Mouse (Mus musculus): ENCODE measurements at regions not wholly inside any gene's neighbourhood (a gene's known extent, or its start where the extent isn't known, plus 50 kb on each side); places are given as distances from the start of the nearest gene placed in this dataset.
A peak's percentile ranks its signal among the peaks of the same experiment; 100 is the strongest.

- no peak for DNase-seq
Observed at GRCm38 (mm10) chr8:89634864-89635263, 590.9 kb upstream of the Sall1 start.

DNA sequence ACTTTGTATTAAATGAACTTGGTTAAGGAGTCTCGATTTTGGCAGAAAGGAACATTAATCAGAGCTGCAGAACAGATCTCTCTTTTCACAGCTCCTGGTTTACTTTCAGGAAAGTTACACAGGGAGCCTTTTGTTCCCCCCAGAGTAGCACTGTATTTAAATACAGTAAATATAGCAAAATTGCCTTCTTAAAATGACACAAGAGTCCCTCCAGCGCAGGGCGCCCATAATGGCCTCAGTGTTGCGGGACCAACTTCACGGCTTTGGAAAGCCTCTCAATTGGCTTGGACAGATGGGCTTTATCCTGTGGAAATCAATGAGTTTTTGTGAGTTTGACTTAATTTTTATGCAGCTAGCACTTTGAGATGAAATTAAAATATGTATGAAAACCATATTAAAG, 588.3 kb upstream of the Sall1 start:
- no peak for DNase-seq

- DNase-seq, result no peak
Observed at GRCm38 (mm10) chr8:89630540-89630939, 586.6 kb upstream of the Sall1 start.

GRCm38 (mm10) chr8:89618089-89618488, 574.1 kb upstream of the Sall1 start:
- DNase-seq, result no peak

GRCm38 (mm10) chr8:89615863-89616558, 572.0 kb upstream of the Sall1 start:
- no peak for DNase-seq

GRCm38 (mm10) chr8:89609074-89609473, 565.1 kb upstream of the Sall1 start:
- no peak for DNase-seq

DNA sequence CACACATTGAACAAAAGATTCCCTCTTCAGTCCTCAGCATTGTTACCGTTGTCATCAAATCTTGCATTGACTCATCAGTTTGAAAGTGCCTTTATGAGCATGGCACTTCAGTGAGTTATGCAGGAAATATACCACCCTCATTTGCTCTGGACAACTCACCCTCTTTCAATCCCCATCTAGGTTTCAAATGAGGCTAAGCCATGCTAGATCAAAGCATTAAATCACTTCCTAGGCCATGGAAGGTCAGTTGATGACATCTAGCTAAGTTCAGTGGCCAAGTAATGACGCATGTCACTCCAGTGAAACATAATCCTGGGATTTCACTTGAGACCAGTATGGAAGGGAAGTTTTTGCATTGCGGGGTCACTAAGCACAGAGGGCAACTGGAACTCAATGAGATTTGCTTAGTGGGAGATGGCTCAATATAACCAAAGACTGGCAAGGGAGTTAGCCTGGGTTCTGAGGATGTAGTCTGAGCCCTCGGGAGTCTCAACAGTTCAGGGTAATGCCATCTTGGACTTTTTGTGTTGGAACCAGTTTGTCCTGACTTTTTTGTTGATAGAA, 562.0 kb upstream of the Sall1 start:
- no peak for DNase-seq

- DNase-seq, result no peak
Observed at GRCm38 (mm10) chr8:89604461-89604860, 560.5 kb upstream of the Sall1 start.

GRCm38 (mm10) chr8:89596380-89596779, 552.4 kb upstream of the Sall1 start:
- no peak for DNase-seq

- DNase-seq, result no peak
Observed at GRCm38 (mm10) chr8:89583091-89583490, 539.1 kb upstream of the Sall1 start.

- no peak for DNase-seq
Observed at GRCm38 (mm10) chr8:89582566-89582965, 538.6 kb upstream of the Sall1 start.

DNA sequence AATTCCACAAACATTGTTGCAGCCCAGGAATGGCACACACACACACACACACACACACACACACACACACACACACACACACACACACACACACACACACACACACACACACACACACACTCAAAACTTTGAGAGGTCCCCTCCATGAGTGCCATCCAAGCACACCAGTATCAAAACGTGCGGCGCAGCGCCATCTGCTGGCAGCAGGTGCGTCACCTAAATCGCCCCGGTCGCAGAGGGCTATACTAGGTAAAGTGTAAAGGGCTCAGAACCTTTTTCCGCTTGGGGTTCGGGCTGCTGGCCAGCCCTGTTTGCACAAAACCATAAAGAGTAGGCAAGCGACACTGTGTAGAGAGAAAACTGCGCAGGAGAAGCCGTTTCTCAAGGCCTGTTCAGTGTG, 527.9 kb upstream of the Sall1 start:
- DNase-seq, result peak; percentile 90 to 94

GRCm38 (mm10) chr8:89570639-89571325, 526.8 kb upstream of the Sall1 start:
- no peak for DNase-seq

GRCm38 (mm10) chr8:89569406-89569805, 525.4 kb upstream of the Sall1 start:
- peak; percentile 7 to 19 for DNase-seq

GRCm38 (mm10) chr8:89568641-89569040, 524.7 kb upstream of the Sall1 start:
- DNase-seq, result no peak

DNA sequence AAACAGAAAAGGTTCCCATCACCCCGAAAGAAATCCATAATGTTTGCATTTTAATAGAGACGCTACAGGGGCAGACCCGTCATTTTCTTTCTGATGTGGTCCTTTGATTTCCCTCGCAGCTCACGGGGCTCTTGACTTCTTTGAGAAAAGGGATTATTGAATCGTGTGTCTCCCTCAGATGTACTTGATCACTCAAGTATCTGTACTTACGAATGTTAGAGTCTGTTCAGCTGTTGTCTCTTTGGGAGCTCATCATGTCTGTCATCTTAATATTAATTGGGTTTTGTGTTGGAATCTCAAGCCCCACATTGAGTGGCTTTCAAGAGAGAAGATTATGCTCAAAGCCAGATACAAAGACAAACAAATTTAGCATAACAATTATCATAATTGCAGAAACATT, 523.0 kb upstream of the Sall1 start:
- no peak for DNase-seq

DNA sequence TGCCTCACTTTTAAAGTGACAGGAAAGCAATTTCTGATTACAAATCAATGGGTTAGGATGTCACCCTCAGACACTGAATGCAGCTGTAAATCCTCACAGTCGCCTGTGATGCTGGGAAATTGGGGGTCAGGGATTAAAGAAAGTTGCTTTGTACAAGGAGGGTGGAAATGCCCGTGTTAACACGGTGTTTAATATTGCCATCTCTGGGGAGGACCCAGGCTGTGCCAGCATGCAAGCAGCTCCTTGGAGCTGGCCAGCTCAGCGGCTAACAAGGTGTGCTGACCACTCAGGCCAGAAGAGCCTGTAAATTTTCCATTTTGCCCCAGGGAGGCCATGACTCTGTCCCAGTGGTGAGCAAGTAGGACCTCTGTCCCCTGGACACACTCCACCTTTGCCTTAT, 522.5 kb upstream of the Sall1 start:
- no peak for DNase-seq

- no peak for DNase-seq
Observed at GRCm38 (mm10) chr8:89565147-89565826, 521.3 kb upstream of the Sall1 start.

DNA sequence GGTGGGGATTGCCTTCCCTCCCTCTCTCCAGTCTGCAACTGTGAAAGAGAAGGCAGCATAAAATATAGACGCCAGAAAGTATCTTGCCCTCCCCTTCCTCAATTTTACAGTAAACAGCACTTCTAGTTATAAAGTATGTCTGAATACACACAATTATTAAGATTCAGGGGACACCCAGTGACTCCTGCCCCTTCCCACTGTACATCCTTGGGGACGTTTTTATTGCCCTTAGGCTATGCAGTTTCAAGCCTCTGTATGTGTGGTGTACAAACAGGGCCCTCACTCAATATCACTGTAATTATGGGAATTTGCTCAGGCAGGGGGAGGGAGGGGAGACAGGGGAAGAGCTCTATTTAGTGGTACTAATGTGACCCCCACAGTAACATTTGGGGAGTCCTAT, 519.6 kb upstream of the Sall1 start:
- no peak for DNase-seq

DNA sequence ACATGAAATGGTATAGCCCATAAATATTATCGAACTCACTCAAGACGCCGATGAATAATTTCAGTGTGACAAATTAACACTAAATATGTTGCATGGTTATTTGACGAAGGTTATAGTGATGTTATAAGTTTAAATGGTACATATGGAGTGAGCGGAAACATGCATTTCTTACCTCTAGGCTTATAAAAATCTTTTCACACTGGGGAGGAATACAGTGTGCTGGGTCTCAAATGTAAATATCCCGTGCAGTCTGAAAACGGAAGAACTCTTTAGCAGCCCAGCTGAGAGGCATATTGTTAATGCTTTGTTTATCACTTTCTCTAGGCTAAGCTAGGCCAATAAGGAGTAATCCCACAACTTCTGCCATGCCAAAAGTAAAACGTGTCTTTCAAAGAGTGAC, 518.6 kb upstream of the Sall1 start:
- DNase-seq, result no peak

GRCm38 (mm10) chr8:89541231-89541630, 497.3 kb upstream of the Sall1 start:
- DNase-seq, result no peak

DNA sequence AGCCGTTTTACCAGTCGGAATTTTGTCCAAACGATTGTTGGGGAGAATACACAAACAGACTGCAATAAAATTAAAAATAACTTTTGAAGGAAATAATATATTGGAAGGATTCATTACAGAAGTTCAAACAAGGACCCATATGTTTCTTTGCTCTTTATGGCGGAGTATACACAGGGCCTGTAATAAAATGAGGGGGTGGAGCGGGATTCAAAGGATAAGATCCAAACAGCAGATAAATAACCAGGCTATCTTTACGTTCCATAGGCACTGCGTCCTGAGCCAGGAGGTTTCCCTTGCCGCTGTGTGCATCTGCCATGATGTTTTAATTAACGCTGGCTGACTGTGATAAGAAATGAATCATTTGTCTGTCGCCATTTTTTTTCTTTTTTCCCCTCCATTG, 490.6 kb upstream of the Sall1 start:
- DNase-seq, result no peak

DNA sequence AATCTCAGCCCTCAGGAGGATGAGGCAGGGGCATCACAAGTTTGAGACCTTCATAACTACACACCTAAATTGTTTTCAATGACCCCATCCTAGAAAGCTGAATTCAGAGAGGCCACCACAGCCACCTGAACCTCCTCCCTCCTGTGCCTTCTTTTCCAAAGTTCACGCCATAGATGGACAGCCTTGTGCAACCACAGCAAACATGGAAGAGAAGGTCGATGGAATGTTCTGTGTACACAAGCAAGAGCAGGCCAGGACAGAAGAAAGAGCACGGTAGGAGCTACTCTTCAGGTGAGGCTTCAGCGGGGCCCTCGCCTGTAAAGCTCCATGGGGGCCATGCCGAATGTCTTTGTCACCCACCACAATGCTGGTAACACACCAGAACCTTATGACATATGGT, 481.1 kb upstream of the Sall1 start:
- no peak for DNase-seq

GRCm38 (mm10) chr8:89523336-89523735, 479.4 kb upstream of the Sall1 start:
- DNase-seq, result no peak
